In genomic region chr19:34877898-34878602, GRCm38 (mm10) we compare ENCODE assay signal across 8 mouse cellular contexts. TPM values are rescaled to one million over a fixed set of nuclear protein-coding genes. Genes with fewer than 3 reads are reported as not detected.
DNase-seq lines count a peak whose midpoint lies in the region; ATAC-seq lines count a peak whose summit lies in the region.

No protein-coding gene starts in this region.

- no peaks in the 10 kb centered on the region for H3K9me3 ChIP-seq in hindbrain, embryonic 16.5 days (ENCODE audit: control insufficient read depth, low read length)

- peak; percentile 98 for ATAC-seq in hindbrain, embryonic 16.5 days

- peaks cover 42% of the 10 kb centered on the region for H3K79me2 ChIP-seq in macrophage (ENCODE audit: inconsistent target)

- WGBS in hindbrain, embryonic 16.5 days = under 1% methylated on average over 45 of the region's 45 CpGs
- WGBS in macrophage (ENCODE audit: missing documents) = 1% methylated on average over 45 of the region's 45 CpGs

- peak overlapping the region; percentile 98 for H3K27ac ChIP-seq in hindbrain, embryonic 16.5 days (ENCODE audit: low read depth, low read length)
- H3K27ac ChIP-seq in macrophage = peak overlapping the region; percentile 65

- peak overlapping the region; percentile 97 for H3K9ac ChIP-seq in hindbrain, embryonic 16.5 days (ENCODE audit: low read depth, low read length)

- H3K4me1 ChIP-seq in hindbrain, embryonic 16.5 days (ENCODE audit: control insufficient read depth, insufficient read depth, low read depth, low read length) = peaks cover 14% of the 10 kb centered on the region

- no peaks in the 10 kb centered on the region for H3K27me3 ChIP-seq in hindbrain, embryonic 16.5 days (replicated peaks; ENCODE audit: control insufficient read depth, insufficient read depth, low read length)

- peak overlapping the region; percentile 72 for H3K4me2 ChIP-seq in hindbrain, embryonic 16.5 days (ENCODE audit: low read length)

- H3K4me3 ChIP-seq in hindbrain, embryonic 16.5 days (ENCODE audit: low read length) = peak overlapping the region; percentile 84
- peak overlapping the region; percentile 43 for H3K4me3 ChIP-seq in macrophage (ENCODE audit: inconsistent target)

- DNase-seq in WW6 (ENCODE audit: low read depth, low spot score) = peak; percentile 83
- peak; percentile 47 to 76 for DNase-seq in cerebellum, postnatal 4 days (ENCODE audit: low spot score in 2 of 2)
- DNase-seq in gastrocnemius, adult 18-20 months (ENCODE audit: low spot score) = peak; percentile 91
- peak; percentile 72 to 82 for DNase-seq in left cerebral cortex, adult 18-20 months (ENCODE audit: low spot score in 2 of 2)
- peak; percentile 93 to 96 for DNase-seq in right cerebral cortex, postnatal 10 days (ENCODE audit: low spot score in 2 of 2)
- DNase-seq in urinary bladder, postnatal 25 days (ENCODE audit: low spot score) = peak; percentile 61

- no peaks in the 10 kb centered on the region for H3K36me3 ChIP-seq in hindbrain, embryonic 16.5 days (ENCODE audit: control insufficient read depth, insufficient read depth, low read length)
- H3K36me3 ChIP-seq in macrophage (ENCODE audit: inconsistent target) = no peaks in the 10 kb centered on the region

RNA-seq across cellular contexts. Expression of gene Pank1, which starts 1.2 kb away (rescaled TPM):
- 10 to 100 TPM; 14.7 to 17.8 TPM for total RNA-seq in gastrocnemius, adult 18-20 months (2021)
- 8.5 and 9.3 TPM in 2 replicates for polyA plus RNA-seq in hindbrain, embryonic 16.5 days (2015; fragmentation: Nextera tagmentation; extraction: Ambion mirVana)
- total RNA-seq in left cerebral cortex, adult 18-20 months (2021) = 10 to 100 TPM; 21.5 to 22.0 TPM
- 10 to 100 TPM in 1 of 26 experiments, 1 to 10 TPM in 18, under 1 TPM in 4, not detected in 3; 0.21 to 10.1 (median 3.4) TPM for total RNA-seq in macrophage (2018; cell fraction: chromatin; rRNA removed)
- total RNA-seq in macrophage (2018; cell fraction: cytosol; rRNA removed) = 1 to 10 TPM; 1.9 to 7.9 (median 4.2) TPM
- 10 to 100 TPM in 1 of 26 experiments, 1 to 10 TPM in 23, under 1 TPM in 2; 0.48 to 13.8 (median 3.3) TPM for total RNA-seq in macrophage (2018; cell fraction: nucleus; rRNA removed)
- 4.2 to 7.6 TPM (median 6.3 TPM) in 3 replicates for polyA plus RNA-seq in macrophage (2018)

RNA-seq across cellular contexts. Expression of gene Kif20b, which starts 44.1 kb away (rescaled TPM):
- under 1 TPM; 0.21 to 0.25 TPM for total RNA-seq in gastrocnemius, adult 18-20 months (2021)
- 12.2 and 13.9 TPM in 2 replicates for polyA plus RNA-seq in hindbrain, embryonic 16.5 days (2015; fragmentation: Nextera tagmentation; extraction: Ambion mirVana)
- 1 to 10 TPM in 1 of 2 experiments, under 1 TPM in 1; 0.63 to 1.1 TPM for total RNA-seq in left cerebral cortex, adult 18-20 months (2021)
- total RNA-seq in macrophage (2018; cell fraction: chromatin; rRNA removed) = 10 to 100 TPM in 13 of 26 experiments, 1 to 10 TPM in 13; 1.3 to 35.6 (median 10.2) TPM
- 1 to 10 TPM; 1.0 to 8.8 (median 3.7) TPM for total RNA-seq in macrophage (2018; cell fraction: cytosol; rRNA removed)
- 10 to 100 TPM in 5 of 26 experiments, 1 to 10 TPM in 21; 1.0 to 22.8 (median 5.8) TPM for total RNA-seq in macrophage (2018; cell fraction: nucleus; rRNA removed)
- polyA plus RNA-seq in macrophage (2018) = 3.2 to 9.6 TPM (median 8.4 TPM) in 3 replicates

Comparison
In these comparisons a context has a peak if more than half of its experiments do, and no peak if none do; other contexts are left out.
1. Peak in every context shown above with its lines: DNase-seq, ATAC-seq, H3K4me3 ChIP-seq and H3K27ac ChIP-seq.